Mouse (Mus musculus) midbrain, postnatal 0 days (tissue): ENCODE measurements around the gene Map4k1. TPM values are rescaled to one million over a fixed set of nuclear protein-coding genes. Genes with fewer than 3 reads are reported as not detected.

Experiments used
- ATAC-seq: fragments of 200-750 bp; cut with Nextera tagmentation; 2 replicates; pipeline ENCODE4 v1.8.0; 2017; ENCODE audit warnings: moderate number of reproducible peaks, mild to moderate bottlenecking, moderate TSS enrichment, moderate library complexity; ENCODE audit not compliant: low FRiP score
- DNase-seq: peaks from one replicate; pipeline ENCODE4 v3.0.0-alpha.2; 2015; ENCODE audit warnings: low spot score
- H3K27ac ChIP-seq: fragments of 300-500 bp; sonication (generic); 2 replicates; pipeline ENCODE4 v1.5.1; 2014; ENCODE audit warnings: low read depth, mild to moderate bottlenecking, low read length, mixed read lengths
- H3K27me3 ChIP-seq: fragments of 300-500 bp; sonication (generic); 2 replicates; pipeline ENCODE4 v1.6.1; 2014; ENCODE audit warnings: low read length, control low read depth, mixed read lengths; ENCODE audit not compliant: insufficient read depth
- H3K36me3 ChIP-seq: fragments of 300-500 bp; sonication (generic); 2 replicates; pipeline ENCODE4 v1.6.1; 2014; ENCODE audit warnings: low read length, control low read depth, mixed read lengths; ENCODE audit not compliant: insufficient read depth
- H3K4me1 ChIP-seq: fragments of 300-500 bp; sonication (generic); 2 replicates; pipeline ENCODE4 v1.6.1; 2014; ENCODE audit warnings: mild to moderate bottlenecking, control low read depth, antibody characterized with exemption, low read length, mixed read lengths; ENCODE audit not compliant: insufficient read depth
- H3K4me2 ChIP-seq: fragments of 300-500 bp; sonication (generic); 2 replicates; pipeline ENCODE4 v1.6.1; 2014; ENCODE audit warnings: low read depth, mild to moderate bottlenecking, low read length, mixed read lengths; ENCODE audit not compliant: poor library complexity, severe bottlenecking
- H3K4me3 ChIP-seq: fragments of 300-500 bp; sonication (generic); 2 replicates; pipeline ENCODE4 v1.5.1; 2014; ENCODE audit warnings: low read depth, mild to moderate bottlenecking, low read length, moderate library complexity
- H3K9ac ChIP-seq: fragments of 300-500 bp; sonication (generic); replicated peaks from 2 replicates; pipeline ENCODE4 v1.6.1; 2014; ENCODE audit warnings: mild to moderate bottlenecking, low read length, moderate library complexity, mixed read lengths; ENCODE audit not compliant: poor library complexity, severe bottlenecking
- H3K9me3 ChIP-seq: fragments of 300-500 bp; sonication (generic); 2 replicates; pipeline ENCODE4 v1.6.1; 2016; ENCODE audit warnings: low read length, control low read depth
- CTCF ChIP-seq: IDR thresholded peaks from 2 replicates; pipeline ENCODE4 v1.5.1; 2016; ENCODE audit warnings: antibody characterized with exemption, mild to moderate bottlenecking
- WGBS: fragments of 180-500 bp; shearing (Covaris S2); extraction: QIAGEN DNeasy Blood & Tissue Kit; methylation state at CpG from one replicate; pipeline ENCODE4 v1.1.7; 2014; 5-methylcytosine and 5-hydroxymethylcytosine counted together
- polyA plus RNA-seq: library from polyadenylated mRNA; unstranded; fragments of >200 nt; fragmentation: Nextera tagmentation; extraction: Ambion mirVana; gene quantifications from 2 replicates; pipeline ENCODE4 v1.2.1, GENCODE M21; 2015
- total RNA-seq: library from RNA; depleted of rRNA; stranded (reverse); fragments of >200 nt; gene quantifications from 2 replicates; pipeline ENCODE4 v1.2.3, GENCODE M21; 2014

The Map4k1 gene
- total and polyA plus RNA-seq, 2 experiments from 2014 or later, result 17.4 to 18.2 TPM

- no peak overlapping the region for H3K9ac ChIP-seq
- ATAC-seq (no peak), DNase-seq (no peak)
- H3K27ac ChIP-seq, result no peak overlapping the region
- H3K27me3 ChIP-seq, result no peaks in the 10 kb centered on the region
- no peaks in the 10 kb centered on the region for H3K36me3 ChIP-seq
- no peak overlapping the region for H3K4me3 ChIP-seq
- no peaks in the 10 kb centered on the region for H3K9me3 ChIP-seq
- no peak overlapping the region for H3K4me2 ChIP-seq
- TF ChIP-seq CTCF, result no peak
- WGBS, result 91% methylated on average over 7 of the region's 7 CpGs
- H3K4me1 ChIP-seq, result no peaks in the 10 kb centered on the region; the same call in 1 of the 2 replicates
These were observed 42.2 kb upstream of the Map4k1 start for GRCm38 (mm10) chr7:28939418-28940183.

GRCm38 (mm10) chr7:28941129-28941528, 40.7 kb upstream of the Map4k1 start:
- Histone ChIP-seq H3K27ac (no peak overlapping the region), H3K4me3 (no peak overlapping the region), H3K36me3 (no peaks in the 10 kb centered on the region), H3K4me1 (no peaks in the 10 kb centered on the region; the same call in 1 of the 2 replicates), H3K9ac (no peak overlapping the region), H3K27me3 (no peaks in the 10 kb centered on the region), H3K4me2 (no peak overlapping the region), H3K9me3 (no peaks in the 10 kb centered on the region)
- DNase-seq, result no peak
- WGBS, result 76% methylated on average over 4 of the region's 4 CpGs
- ATAC-seq, result no peak
- no peak for TF ChIP-seq CTCF

- TF ChIP-seq CTCF, result no peak
- Histone ChIP-seq H3K27me3 (no peaks in the 10 kb centered on the region), H3K9me3 (no peaks in the 10 kb centered on the region), H3K4me3 (no peak overlapping the region), H3K27ac (no peak overlapping the region), H3K4me1 (no peaks in the 10 kb centered on the region; the same call in 1 of the 2 replicates), H3K9ac (no peak overlapping the region), H3K36me3 (no peaks in the 10 kb centered on the region), H3K4me2 (no peak overlapping the region)
- 68% methylated on average over 4 of the region's 4 CpGs for WGBS
- ATAC-seq (no peak), DNase-seq (no peak)
These were observed 40.3 kb upstream of the Map4k1 start for GRCm38 (mm10) chr7:28941542-28941941.

- no peak overlapping the region for H3K4me3 ChIP-seq
- H3K4me1 ChIP-seq, result no peaks in the 10 kb centered on the region; the same call in 1 of the 2 replicates
- no peak for TF ChIP-seq CTCF
- H3K27ac ChIP-seq, result no peak overlapping the region
- H3K36me3 ChIP-seq, result no peaks in the 10 kb centered on the region
- H3K9me3 ChIP-seq, result no peaks in the 10 kb centered on the region
- H3K9ac ChIP-seq, result no peak overlapping the region
- no peaks in the 10 kb centered on the region for H3K27me3 ChIP-seq
- DNase-seq (no peak), ATAC-seq (no peak)
- 78% methylated on average over 5 of the region's 5 CpGs for WGBS
- no peak overlapping the region for H3K4me2 ChIP-seq
These were observed 38.2 kb upstream of the Map4k1 start for GRCm38 (mm10) chr7:28943451-28944180.

GRCm38 (mm10) chr7:28944756-28945415, 37.0 kb upstream of the Map4k1 start:
- no peak for DNase-seq
- no peak overlapping the region for H3K27ac ChIP-seq
- H3K9me3 ChIP-seq, result no peaks in the 10 kb centered on the region
- no peak overlapping the region for H3K4me3 ChIP-seq
- no peak for ATAC-seq
- no peaks in the 10 kb centered on the region; the same call in 1 of the 2 replicates for H3K4me1 ChIP-seq
- 55% methylated on average over 6 of the region's 6 CpGs for WGBS
- no peak overlapping the region for H3K4me2 ChIP-seq
- no peaks in the 10 kb centered on the region for H3K27me3 ChIP-seq
- no peaks in the 10 kb centered on the region for H3K36me3 ChIP-seq
- no peak for TF ChIP-seq CTCF
- H3K9ac ChIP-seq, result no peak overlapping the region
